Mouse (Mus musculus) G1E (cell line): ENCODE data around the gene Chrnb1.

Experiments
- CTCF ChIP-seq: IDR thresholded peaks from 2 replicates; pipeline ENCODE4 v1.5.1; 2012; ENCODE audit warnings: low read depth, low read length, inconsistent platforms, mixed read lengths
- GATA2 ChIP-seq: IDR thresholded peaks from 2 replicates; pipeline ENCODE4 v1.6.1; 2012; ENCODE audit warnings: low read depth, low read length, inconsistent platforms, borderline replicate concordance

DNA sequence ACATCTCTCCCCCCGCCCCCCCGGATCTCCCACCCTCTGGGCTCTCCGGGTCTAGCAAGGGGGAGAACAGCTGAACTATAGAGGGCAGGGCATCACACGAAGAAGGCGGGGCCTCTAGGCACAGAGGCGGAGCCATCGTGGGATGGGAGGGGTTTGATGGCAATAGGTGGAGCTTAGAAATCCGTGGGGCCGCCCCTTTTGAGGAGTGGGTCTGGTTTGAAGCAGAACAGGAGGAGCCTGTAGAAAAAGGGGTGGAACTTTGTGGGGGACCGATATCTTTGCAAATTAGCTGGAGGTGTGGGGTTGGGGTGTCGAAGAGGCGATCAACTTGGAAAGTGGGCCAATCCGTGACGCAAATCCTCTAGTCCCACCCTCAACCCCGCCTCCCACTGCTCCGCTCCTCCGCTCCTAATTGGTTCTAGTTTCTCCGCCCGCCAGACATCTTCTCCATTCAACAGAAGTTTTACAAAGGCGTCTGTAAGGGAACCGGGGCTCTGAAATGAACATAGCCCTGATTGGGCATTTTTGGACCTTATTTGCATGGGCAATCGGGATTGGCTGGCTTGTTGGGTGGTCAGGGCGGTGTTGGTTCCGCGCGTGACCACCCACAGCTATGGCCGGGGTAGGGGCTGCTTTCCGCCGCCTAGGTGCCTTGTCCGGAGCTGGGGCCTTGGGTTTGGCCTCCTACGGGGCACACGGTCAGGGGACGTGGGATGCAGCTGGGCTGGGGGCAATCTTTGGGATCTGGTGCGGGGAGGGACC, 42.4 kb upstream of the Chrnb1 start, which contains the start of gene Tmem256:
- no peak for TF ChIP-seq GATA2
- TF ChIP-seq CTCF, result no peak
